Mouse (Mus musculus) Patski (cell line): ENCODE data around the gene Ecsit. TPM values are rescaled to one million over a fixed set of nuclear protein-coding genes. Genes with fewer than 3 reads are reported as not detected.

Source experiments
- ATAC-seq: fragments of 100-300 bp; one replicate; pipeline ENCODE4 v1.8.0; 2021
- CTCF ChIA-PET: fragments of 350-600 bp; sonication (Branson Sonifier 250); formaldehyde crosslinking; loops from one replicate; lab custom pipeline; 2022; ENCODE audit warnings: inconsistent platforms; lab: Charles Lee
- POLR2A ChIA-PET: fragments of 350-600 bp; sonication (Branson Sonifier 250); formaldehyde crosslinking; loops from one replicate; lab custom pipeline; 2022; ENCODE audit warnings: antibody characterized with exemption, inconsistent platforms; lab: Charles Lee
- DNase-seq: peaks from one replicate; pipeline ENCODE4 v3.0.0-alpha.2; 2011; ENCODE audit warnings: low read depth, low spot score
- H3K27me3 ChIP-seq: fragments of 371-371 bp; one replicate; pipeline ENCODE4 v1.5.1; 2021
- CTCF ChIP-seq: fragments of 100-300 bp; IDR thresholded peaks from one replicate; pipeline ENCODE4 v1.5.1; 2021
- in situ Hi-C: fragments of 300-500 bp; cut with MboI; formaldehyde crosslinking; loops from 3 replicates; pipeline ENCODE4 v1.11.1; 2018; ENCODE audit warnings: low pct_unique_long_range_greater_than_20kb, mixed read lengths
- polyA plus RNA-seq: library from polyadenylated mRNA; unstranded; gene quantifications from one replicate; pipeline ENCODE4 v1.2.3, GENCODE M21; 2021

Ecsit gene
- polyA plus RNA-seq, 1 experiment from 2014 or later = 44.3 TPM

GRCm38 (mm10) chr9:22119543-22119942 lies 34.3 kb upstream of the Ecsit start:
- CTCF ChIA-PET = interaction anchor here (1.7 to 2.6 kb wide), 3 partner anchors 19 to 54 kb away, joined by 5 to 12 read pairs (median 9); no protein-coding TSS in a partner anchor
- ATAC-seq (no peak), DNase-seq (no peak)
- no peak for TF ChIP-seq CTCF
- POLR2A ChIA-PET = no interaction called here
- peaks cover 6% of the 10 kb centered on the region for H3K27me3 ChIP-seq
- in situ Hi-C loops = no loop called here

GRCm38 (mm10) chr9:22117754-22118456 lies 32.7 kb upstream of the Ecsit start:
- ATAC-seq = no peak
- no peak for TF ChIP-seq CTCF
- CTCF ChIA-PET = interaction anchor here (0.8 to 2.6 kb wide), 10 partner anchors 11 to 292 kb away, joined by 3 to 12 read pairs (median 3); partner anchors contain the start of gene Ecsit
- POLR2A ChIA-PET = interaction anchor here (0.8 to 0.9 kb wide), 2 partner anchors 26 to 49 kb away, joined by 3 read pairs; no protein-coding TSS in a partner anchor
- peaks cover 6% of the 10 kb centered on the region for H3K27me3 ChIP-seq
- no peak for DNase-seq
- in situ Hi-C loops = no loop called here

- ChIA-PET POLR2A (interaction anchor here (0.6 to 1.5 kb wide), 4 partner anchors 17 to 48 kb away, joined by 3 to 7 read pairs (median 3); partner anchors contain the start of genes Cnn1 and Ecsit), CTCF (interaction anchor here (0.8 to 1.4 kb wide), 3 partner anchors 16 to 47 kb away, joined by 3 read pairs; no protein-coding TSS in a partner anchor)
- in situ Hi-C loops = no loop called here
- H3K27me3 ChIP-seq = peaks cover under 1% of the 10 kb centered on the region
- ATAC-seq (peak; percentile 89), DNase-seq (peak; percentile 68)
- TF ChIP-seq CTCF = no peak
Observed at GRCm38 (mm10) chr9:22116740-22117426, 31.6 kb upstream of the Ecsit start, which contains the start of gene Elof1. Elof1 (minus strand) TSS chr9:22117172.

DNA sequence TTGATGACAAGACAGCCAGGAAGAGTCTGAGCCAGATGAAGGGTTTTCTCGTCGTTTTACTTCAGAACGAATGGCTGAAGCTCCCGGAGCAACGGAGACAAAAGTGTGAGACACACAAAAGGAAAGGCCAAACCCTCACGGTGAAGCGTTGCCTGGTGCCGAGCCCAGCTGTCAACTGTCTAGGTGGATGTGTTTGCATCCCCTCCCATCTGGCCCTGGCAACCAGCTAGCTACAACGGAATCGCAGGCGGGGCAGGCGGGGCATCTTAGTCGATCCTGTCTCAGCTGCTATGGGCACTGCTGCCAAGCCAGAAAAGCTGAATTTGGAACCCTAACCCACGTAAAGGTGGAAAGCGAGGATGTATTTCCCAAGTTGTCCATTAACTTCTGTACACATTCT lies 30.8 kb upstream of the Ecsit start:
- in situ Hi-C loops = no loop called here
- ChIA-PET CTCF (interaction anchor here (1.4 kb wide), 1 partner anchor 27 kb away, joined by 3 read pairs; no protein-coding TSS in a partner anchor), POLR2A (interaction anchor here (0.6 to 1.5 kb wide), 4 partner anchors 9 to 36 kb away, joined by 3 to 7 read pairs (median 3); partner anchors contain the start of genes Cnn1 and Ecsit)
- no peaks in the 10 kb centered on the region for H3K27me3 ChIP-seq
- DNase-seq (no peak), ATAC-seq (no peak)
- TF ChIP-seq CTCF = no peak

DNA sequence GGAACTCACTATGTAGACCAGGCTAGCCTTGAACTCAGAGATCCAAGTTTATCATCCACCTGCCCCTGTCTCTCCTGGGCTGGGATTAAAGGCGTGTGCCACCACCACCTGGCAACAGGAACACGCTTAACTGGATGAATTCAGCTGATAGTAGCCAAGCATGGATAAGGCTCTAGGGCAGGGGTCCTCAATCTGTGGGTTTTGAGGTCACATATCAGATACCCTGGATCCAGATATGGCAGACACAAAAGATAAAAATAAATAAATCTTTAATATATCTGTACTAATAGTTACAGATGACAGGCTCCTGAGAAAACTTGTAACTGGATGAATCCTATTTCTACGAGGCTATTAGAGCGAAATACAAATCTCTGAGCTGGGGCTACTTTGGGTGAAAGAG lies 30.4 kb upstream of the Ecsit start:
- ChIA-PET CTCF (no interaction called here), POLR2A (interaction anchor here (0.9 to 1.5 kb wide), 3 partner anchors 8 to 35 kb away, joined by 3 to 7 read pairs (median 3); partner anchors contain the start of gene Cnn1)
- no peaks in the 10 kb centered on the region for H3K27me3 ChIP-seq
- TF ChIP-seq CTCF = no peak
- ATAC-seq (no peak), DNase-seq (no peak)
- in situ Hi-C loops = no loop called here

DNA sequence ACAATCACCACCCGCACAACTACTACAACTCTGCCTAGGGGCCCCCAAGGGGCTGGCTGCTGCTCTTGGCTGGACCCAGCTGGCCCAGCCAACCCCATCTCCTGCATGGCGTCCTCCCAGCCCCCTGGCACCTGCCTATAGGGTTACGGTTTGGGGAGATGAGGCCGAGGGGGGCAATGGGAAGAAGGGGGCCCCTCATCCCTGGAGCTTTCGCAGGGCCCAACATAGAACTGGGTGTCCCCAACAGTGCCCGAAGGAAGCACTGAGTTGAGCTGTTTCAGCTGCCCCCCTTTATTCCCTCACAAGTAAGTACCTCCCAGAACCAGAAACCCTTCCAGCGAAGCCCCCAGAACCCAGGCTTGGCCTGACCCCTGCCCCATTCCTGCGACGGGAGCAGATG lies 23.0 kb upstream of the Ecsit start:
- DNase-seq = no peak
- no peaks in the 10 kb centered on the region for H3K27me3 ChIP-seq
- TF ChIP-seq CTCF = no peak
- ATAC-seq = no peak
- POLR2A ChIA-PET = interaction anchor here (0.7 to 1.2 kb wide), 2 partner anchors 8 to 38 kb away, joined by 3 to 4 read pairs; no protein-coding TSS in a partner anchor
- in situ Hi-C loops = no loop called here
- CTCF ChIA-PET = interaction anchor here (1.1 kb wide), 1 partner anchor 22 kb away, joined by 3 read pairs; the partner anchor contains the start of gene Ecsit

DNA sequence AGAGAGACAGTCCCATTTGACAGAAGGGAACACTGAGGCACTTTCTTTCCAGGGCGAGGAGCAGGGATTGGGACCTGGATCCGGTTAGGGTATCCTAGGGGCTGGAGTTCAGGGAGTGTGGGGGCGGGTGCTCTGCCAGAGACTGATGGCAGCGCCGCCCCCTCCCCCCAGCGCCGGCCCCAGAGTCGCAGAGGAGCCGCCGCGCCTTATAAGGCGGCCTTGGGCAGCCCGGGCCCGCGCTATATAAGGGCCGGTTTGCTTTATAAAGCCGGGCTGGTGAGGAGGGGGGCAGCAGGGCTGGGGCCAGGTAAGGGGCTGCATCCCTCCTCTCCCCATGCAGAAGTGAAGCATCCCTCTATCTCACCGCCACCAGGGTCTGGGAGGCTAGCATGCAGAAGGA lies 14.7 kb upstream of the Ecsit start:
- DNase-seq (no peak), ATAC-seq (peak; percentile 14)
- POLR2A ChIA-PET = interaction anchor here (0.5 to 2.9 kb wide), 7 partner anchors 10 to 322 kb away, joined by 3 to 7 read pairs (median 3); partner anchors contain the start of gene Ecsit
- CTCF ChIA-PET = interaction anchor here (0.9 to 2.1 kb wide), 4 partner anchors 21 to 56 kb away, joined by 3 to 4 read pairs (median 4); no protein-coding TSS in a partner anchor
- TF ChIP-seq CTCF = no peak
- H3K27me3 ChIP-seq = no peaks in the 10 kb centered on the region
- in situ Hi-C loops = no loop called here

DNA sequence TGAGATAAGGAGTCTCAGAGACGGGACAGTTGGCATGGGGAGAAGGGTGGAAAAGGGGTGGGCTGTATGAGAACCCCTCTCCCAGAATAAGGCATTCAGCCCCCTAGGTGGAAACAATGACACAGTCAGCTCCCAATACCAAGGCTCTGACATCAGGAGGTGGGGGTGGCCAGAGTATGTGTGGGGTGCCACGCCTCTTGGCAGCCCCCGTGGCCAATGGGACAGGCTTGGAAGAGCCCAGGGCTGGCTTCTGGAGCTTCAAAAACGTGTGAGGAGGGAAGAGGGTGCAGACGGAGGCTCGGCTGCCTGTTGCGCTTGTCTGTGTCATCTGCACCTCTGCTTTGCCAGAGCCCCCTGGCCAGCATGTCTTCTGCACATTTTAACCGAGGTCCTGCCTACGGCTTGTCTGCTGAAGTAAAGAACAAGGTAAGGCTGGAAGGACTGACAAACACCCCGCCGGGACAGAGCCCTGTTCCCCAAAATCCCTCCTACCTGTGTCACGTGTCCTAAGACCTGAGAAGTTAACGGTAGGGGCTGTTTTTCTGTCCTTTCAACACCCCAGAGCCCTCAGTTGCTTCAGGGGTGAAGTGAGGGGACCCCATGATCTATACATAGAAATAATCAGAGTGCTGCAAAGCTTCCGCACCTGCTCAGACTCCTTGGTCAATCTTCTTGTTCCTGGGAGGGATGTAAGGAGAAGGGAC lies 13.9 kb upstream of the Ecsit start, which contains the start of gene Cnn1:
TSS of gene Cnn1 (plus strand) at position 224 of the 704 bp plus-strand sequence.
- no peaks in the 10 kb centered on the region for H3K27me3 ChIP-seq
- POLR2A ChIA-PET = interaction anchor here (0.5 to 2.9 kb wide), 4 partner anchors 13 to 322 kb away, joined by 3 to 7 read pairs (median 4); partner anchors contain the start of gene Ecsit
- CTCF ChIA-PET = interaction anchor here (1.1 to 2.1 kb wide), 2 partner anchors 29 to 44 kb away, joined by 3 to 4 read pairs; no protein-coding TSS in a partner anchor
- no peak for TF ChIP-seq CTCF
- DNase-seq (no peak), ATAC-seq (peak; percentile 60)
- in situ Hi-C loops = no loop called here

- in situ Hi-C loops = no loop called here
- ChIA-PET POLR2A (no interaction called here), CTCF (interaction anchor here (1.0 to 1.4 kb wide), 2 partner anchors 10 to 47 kb away, joined by 4 read pairs; no protein-coding TSS in a partner anchor)
- peak; percentile 97 for TF ChIP-seq CTCF
- H3K27me3 ChIP-seq = no peaks in the 10 kb centered on the region
- ATAC-seq (peak; percentile 60), DNase-seq (peak; percentile 31)
Observed at GRCm38 (mm10) chr9:22095854-22096307, 10.6 kb upstream of the Ecsit start.
